Mouse (Mus musculus): ENCODE data around the gene Igsf11. TPM values are rescaled to one million over a fixed set of nuclear protein-coding genes. Genes with fewer than 3 reads are reported as not detected.

The Igsf11 gene
- polyA plus RNA-seq, 1 experiment: not detected

- TF ChIP-seq POLR2A (IDR thresholded peaks at IDR 0.05; ENCODE audit: insufficient read depth, low read depth, low read length) (no peak), CTCF (IDR thresholded peaks at IDR 0.05; ENCODE audit: insufficient read depth, low read depth, low read length) (no peak)
- WGBS: 33% methylated on average over 3 of the region's 3 CpGs
- no peaks in the 10 kb centered on the region for H3K4me1 ChIP-seq (ENCODE audit: control insufficient read depth, insufficient read depth, low read length)
- H3K4me3 ChIP-seq (ENCODE audit: insufficient read depth, low read depth, low read length): no peak overlapping the region
- no peak overlapping the region for H3K27ac ChIP-seq (ENCODE audit: insufficient read depth, low read depth, low read length)
Observed at GRCm38 (mm10) chr16:39071431-39071830, 179.0 kb downstream of the Igsf11 start.

Other genes starting within 250 kb of the Igsf11 start
- not detected in 2 replicates for gene Arhgap31, start 179.4 kb upstream of the Igsf11 start, polyA plus RNA-seq (2012; ENCODE audit: insufficient read depth, insufficient read length, low replicate concordance, missing spikeins)
- not detected in 2 replicates for gene B4galt4, start 150.4 kb upstream of the Igsf11 start, polyA plus RNA-seq (2012; ENCODE audit: insufficient read depth, insufficient read length, low replicate concordance, missing spikeins)
- not detected in 2 replicates for gene Upk1b, start 92.3 kb upstream of the Igsf11 start, polyA plus RNA-seq (2012; ENCODE audit: insufficient read depth, insufficient read length, low replicate concordance, missing spikeins)
- not detected in 2 replicates for gene 4930435E12Rik, start 63.9 kb upstream of the Igsf11 start, polyA plus RNA-seq (2012; ENCODE audit: insufficient read depth, insufficient read length, low replicate concordance, missing spikeins)

Data from olfactory bulb, adult 2 months (tissue).